In genomic region chr1:134771999-134772398, GRCm38 (mm10) we compare ENCODE assay signal across 14 mouse cellular contexts.
A peak's percentile ranks its signal among the peaks of the same experiment; 100 is the strongest.
DNase-seq lines count a peak whose midpoint lies in the region; ATAC-seq and TF ChIP-seq lines count a peak whose summit lies in the region.
"Had no signal": no experiment of that assay in that cellular context is flagged by ENCODE, and none has a peak within 500 bp of the region (broad histone marks: within the 10 kb centered on the region; RNA-seq: fewer than 3 reads in every experiment).

No protein-coding gene starts in this region.

- peaks cover 61% of the 10 kb centered on the region for H3K36me3 ChIP-seq in heart, embryonic 15.5 days
- H3K36me3 ChIP-seq in intestine, embryonic 16.5 days (ENCODE audit: control insufficient read depth, insufficient read depth, low read length), result peaks cover 6% of the 10 kb centered on the region
- peaks cover 12% of the 10 kb centered on the region; the same call in 1 of the 2 replicates for H3K36me3 ChIP-seq in hindbrain, postnatal 0 days (ENCODE audit: insufficient read depth, low read length)

- no peak for DNase-seq in heart, postnatal 25 days (ENCODE audit: low spot score)
- no peak for DNase-seq in left cerebral cortex, adult 2 months (ENCODE audit: extremely low spot score in 1 of 2, low spot score in 2 of 2)
- DNase-seq in left cerebral cortex, postnatal 25 days (ENCODE audit: low spot score in 2 of 2), result no peak
- DNase-seq in urinary bladder, postnatal 4 days (ENCODE audit: low spot score in 2 of 2), result no peak
- DNase-seq in hindbrain, postnatal 0 days (ENCODE audit: low spot score), result no peak
- DNase-seq: adrenal gland, adult 8-10 months; cerebellum, postnatal 25 days; liver, embryonic 13.5 days; thymus, postnatal 25 days had no signal

- H3K27me3 ChIP-seq in heart, embryonic 15.5 days, result no peaks in the 10 kb centered on the region
- H3K27me3 ChIP-seq in intestine, embryonic 16.5 days (replicated peaks; ENCODE audit: control insufficient read depth, insufficient read depth, low read length), result no peaks in the 10 kb centered on the region
- H3K27me3 ChIP-seq in hindbrain, postnatal 0 days (ENCODE audit: insufficient read depth, low read length), result no peaks in the 10 kb centered on the region
- H3K27me3 ChIP-seq: liver, embryonic 13.5 days had no signal

- H3K4me1 ChIP-seq in heart, embryonic 15.5 days (replicated peaks), result peaks cover 34% of the 10 kb centered on the region
- peaks cover 4% of the 10 kb centered on the region for H3K4me1 ChIP-seq in cortical plate, adult 2 months (ENCODE audit: control insufficient read depth, insufficient read depth, low read length)
- H3K4me1 ChIP-seq in intestine, embryonic 16.5 days (ENCODE audit: control insufficient read depth, insufficient read depth, low read length), result peaks cover 37% of the 10 kb centered on the region
- H3K4me1 ChIP-seq in hindbrain, postnatal 0 days (ENCODE audit: insufficient read depth, low read length), result no peaks in the 10 kb centered on the region

- no peak overlapping the region for H3K9ac ChIP-seq in heart, embryonic 15.5 days
- no peak overlapping the region for H3K9ac ChIP-seq in intestine, embryonic 16.5 days (ENCODE audit: low read depth, low read length)
- H3K9ac ChIP-seq in hindbrain, postnatal 0 days (replicated peaks; ENCODE audit: low read length), result no peak overlapping the region
- H3K9ac ChIP-seq: liver, embryonic 13.5 days had no signal

- no peak overlapping the region for H3K4me2 ChIP-seq in heart, embryonic 15.5 days
- H3K4me2 ChIP-seq in intestine, embryonic 16.5 days (ENCODE audit: low read depth, low read length), result no peak overlapping the region
- no peak overlapping the region for H3K4me2 ChIP-seq in hindbrain, postnatal 0 days (ENCODE audit: low read depth, low read length)
- H3K4me2 ChIP-seq: liver, embryonic 13.5 days had no signal

- peak overlapping the region; percentile 66 for H3K27ac ChIP-seq in heart, embryonic 15.5 days
- H3K27ac ChIP-seq in left cerebral cortex, adult 2 months, result peak overlapping the region; percentile 45
- peak overlapping the region; percentile 39; the same call in 1 of the 2 replicates for H3K27ac ChIP-seq in cortical plate, adult 2 months (ENCODE audit: insufficient read depth, low read length)
- H3K27ac ChIP-seq in intestine, embryonic 16.5 days (ENCODE audit: low read length), result peak overlapping the region; percentile 84
- no peak overlapping the region for H3K27ac ChIP-seq in hindbrain, postnatal 0 days

- no peaks in the 10 kb centered on the region for H3K9me3 ChIP-seq in heart, embryonic 15.5 days (replicated peaks)
- H3K9me3 ChIP-seq in intestine, embryonic 16.5 days (ENCODE audit: control insufficient read depth, low read length), result no peaks in the 10 kb centered on the region
- no peaks in the 10 kb centered on the region for H3K9me3 ChIP-seq in hindbrain, postnatal 0 days (ENCODE audit: low read length)
- H3K9me3 ChIP-seq: G1E; liver, embryonic 13.5 days had no signal

- ATAC-seq in heart, embryonic 15.5 days (replicated peaks; ENCODE audit: insufficient number of reproducible peaks, insufficient read depth, low FRiP score, low read depth), result no peak
- no peak for ATAC-seq in intestine, embryonic 16.5 days
- no peak for ATAC-seq in hindbrain, postnatal 0 days
- ATAC-seq: forebrain, embryonic 16.5 days had no signal

- intact Hi-C loops in heart, postnatal 25 days (cut with DNase I), result loop anchor here (2.0 kb wide), 1 partner anchor 31 kb away; no protein-coding TSS in a partner anchor
- intact Hi-C loops in left cerebral cortex, adult 2 months (cut with DNase I), result no loop called here
- intact Hi-C loops in left cerebral cortex, postnatal 25 days (cut with DNase I), result no loop called here

- no peak for TF ChIP-seq CTCF in left cerebral cortex, adult 2 months (IDR thresholded peaks at IDR 0.05)
- no peak for TF ChIP-seq CTCF in cortical plate, adult 2 months (IDR thresholded peaks at IDR 0.05; ENCODE audit: extremely low read depth, insufficient read depth, low read length)
- TF ChIP-seq CTCF in hindbrain, postnatal 0 days (IDR thresholded peaks at IDR 0.05; ENCODE audit: low read depth), result no peak

- 74% methylated on average over 7 of the region's 7 CpGs for WGBS in heart, embryonic 15.5 days
- WGBS in intestine, embryonic 16.5 days, result 85% methylated on average over 7 of the region's 7 CpGs
- WGBS in hindbrain, postnatal 0 days, result 85% methylated on average over 7 of the region's 7 CpGs

- H3K4me3 ChIP-seq in heart, embryonic 15.5 days, result no peak overlapping the region
- no peak overlapping the region for H3K4me3 ChIP-seq in left cerebral cortex, adult 2 months
- no peak overlapping the region for H3K4me3 ChIP-seq in cortical plate, adult 2 months (ENCODE audit: insufficient read depth, low read length)
- H3K4me3 ChIP-seq in intestine, embryonic 16.5 days (ENCODE audit: low read length), result no peak overlapping the region
- H3K4me3 ChIP-seq in hindbrain, postnatal 0 days (ENCODE audit: low read length), result no peak overlapping the region
- H3K4me3 ChIP-seq: liver, embryonic 13.5 days had no signal

- no peak for TF ChIP-seq POLR2A in cortical plate, adult 2 months (IDR thresholded peaks at IDR 0.05; ENCODE audit: extremely low read depth, insufficient read depth, low read length)
